7 mouse cellular contexts compared by ENCODE assay signal in genomic region chr4:47352803-47353388, GRCm38 (mm10). TPM values are rescaled to one million over a fixed set of nuclear protein-coding genes. Genes with fewer than 3 reads are reported as not detected.
DNase-seq lines count a peak whose midpoint lies in the region; ATAC-seq lines count a peak whose summit lies in the region.

Tgfbr1 (plus strand) TSS chr4:47353222.

- peak within 1 kb of the TSS; percentile 94 for H3K9ac ChIP-seq in embryonic facial prominence, embryonic 12.5 days
- H3K9ac ChIP-seq in limb, embryonic 11.5 days (ENCODE audit: low read length) = peak within 1 kb of the TSS; percentile 93
- peak within 1 kb of the TSS; percentile 90 for H3K9ac ChIP-seq in midbrain, embryonic 14.5 days (replicated peaks; ENCODE audit: low read length)

- peak within 1 kb of the TSS; percentile 95 for H3K27ac ChIP-seq in embryonic facial prominence, embryonic 12.5 days
- H3K27ac ChIP-seq in limb, embryonic 11.5 days (replicated peaks; ENCODE audit: low read depth, low read length) = peak within 1 kb of the TSS; percentile 89
- H3K27ac ChIP-seq in midbrain, embryonic 14.5 days (replicated peaks; ENCODE audit: low read depth, low read length) = peak within 1 kb of the TSS; percentile 91

- H3K4me1 ChIP-seq in embryonic facial prominence, embryonic 12.5 days = peaks cover 38% of the 10 kb centered on the region
- H3K4me1 ChIP-seq in limb, embryonic 11.5 days (ENCODE audit: control insufficient read depth, insufficient read depth, low read length) = peaks cover 9% of the 10 kb centered on the region; the same call in 1 of the 2 replicates
- peaks cover 13% of the 10 kb centered on the region for H3K4me1 ChIP-seq in midbrain, embryonic 14.5 days (ENCODE audit: control insufficient read depth, insufficient read depth, low read length)

- H3K4me2 ChIP-seq in embryonic facial prominence, embryonic 12.5 days (replicated peaks) = peak within 1 kb of the TSS; percentile 64
- peak within 1 kb of the TSS; percentile 68 for H3K4me2 ChIP-seq in limb, embryonic 11.5 days (ENCODE audit: low read depth, severe bottlenecking)
- peak within 1 kb of the TSS; percentile 79 for H3K4me2 ChIP-seq in midbrain, embryonic 14.5 days (ENCODE audit: low read length)

- H3K4me3 ChIP-seq in embryonic facial prominence, embryonic 12.5 days = peak within 1 kb of the TSS; percentile 96
- peak within 1 kb of the TSS; percentile 96 for H3K4me3 ChIP-seq in limb, embryonic 11.5 days (ENCODE audit: low read depth, low read length)
- peak within 1 kb of the TSS; percentile 97 for H3K4me3 ChIP-seq in midbrain, embryonic 14.5 days (replicated peaks; ENCODE audit: low read depth, low read length)

- ATAC-seq in embryonic facial prominence, embryonic 12.5 days (ENCODE audit: insufficient number of reproducible peaks, insufficient read depth, low FRiP score, low TSS enrichment) = peak; percentile 99
- ATAC-seq in limb, embryonic 11.5 days (ENCODE audit: insufficient number of reproducible peaks, low FRiP score, low TSS enrichment, low read depth) = peak; percentile 97
- peak; percentile 98 for ATAC-seq in midbrain, embryonic 14.5 days (ENCODE audit: low FRiP score, low TSS enrichment)

- no peaks in the 10 kb centered on the region for H3K27me3 ChIP-seq in embryonic facial prominence, embryonic 12.5 days
- H3K27me3 ChIP-seq in limb, embryonic 11.5 days (ENCODE audit: control insufficient read depth, insufficient read depth, low read length) = no peaks in the 10 kb centered on the region
- H3K27me3 ChIP-seq in midbrain, embryonic 14.5 days (ENCODE audit: control insufficient read depth, insufficient read depth, low read length) = no peaks in the 10 kb centered on the region

- H3K36me3 ChIP-seq in embryonic facial prominence, embryonic 12.5 days = no peaks in the 10 kb centered on the region
- H3K36me3 ChIP-seq in limb, embryonic 11.5 days (ENCODE audit: control insufficient read depth, insufficient read depth, low read length) = no peaks in the 10 kb centered on the region
- H3K36me3 ChIP-seq in midbrain, embryonic 14.5 days (ENCODE audit: control insufficient read depth, insufficient read depth, low read length) = no peaks in the 10 kb centered on the region

- 1% methylated on average over 42 of the region's 65 CpGs for WGBS in embryonic facial prominence, embryonic 12.5 days
- under 1% methylated on average over 59 of the region's 65 CpGs for WGBS in limb, embryonic 11.5 days
- under 1% methylated on average over 50 of the region's 65 CpGs for WGBS in midbrain, embryonic 14.5 days

- H3K9me3 ChIP-seq in embryonic facial prominence, embryonic 12.5 days = no peaks in the 10 kb centered on the region
- H3K9me3 ChIP-seq in limb, embryonic 11.5 days (ENCODE audit: control insufficient read depth, low read length) = no peaks in the 10 kb centered on the region
- no peaks in the 10 kb centered on the region for H3K9me3 ChIP-seq in midbrain, embryonic 14.5 days (ENCODE audit: control insufficient read depth, low read length)

- DNase-seq in adrenal gland, postnatal 25 days = peak; percentile 100
- DNase-seq in heart, adult 11 months = peak; percentile 100
- peak; percentile 99 for DNase-seq in kidney, adult 18-20 months
- peak; percentile 99 for DNase-seq in limb, embryonic 11.5 days (ENCODE audit: low spot score)
- DNase-seq in midbrain, embryonic 14.5 days = peak; percentile 99
- DNase-seq in spleen, adult 18-20 months = peak; percentile 98 to 99

RNA-seq across cellular contexts. Expression of gene Tgfbr1, which starts in this region (rescaled TPM):
- total RNA-seq in adrenal gland, postnatal 25 days (2021) = 36.7 and 40.3 TPM in 2 replicates
- polyA plus RNA-seq in embryonic facial prominence, embryonic 12.5 days (2016; fragmentation: Nextera tagmentation; extraction: Ambion mirVana) = 78.6 and 84.2 TPM in 2 replicates
- polyA plus RNA-seq in limb, embryonic 11.5 days (2014; fragmentation: Nextera tagmentation; extraction: Ambion mirVana) = 85.5 and 95.3 TPM in 2 replicates
- polyA plus RNA-seq in midbrain, embryonic 14.5 days (2014; fragmentation: Nextera tagmentation; extraction: Ambion mirVana) = 33.9 and 57.4 TPM in 2 replicates

Comparison
In these comparisons a context has a peak if more than half of its experiments do, and no peak if none do; other contexts are left out.
1. Peak in every context shown above with its lines: DNase-seq, ATAC-seq, H3K4me3 ChIP-seq and H3K27ac ChIP-seq.